Mouse (Mus musculus) heart, embryonic 10.5 days (tissue): ENCODE results near the gene Gp1ba. TPM values are rescaled to one million over a fixed set of nuclear protein-coding genes. Genes with fewer than 3 reads are reported as not detected.

Source experiments
- DNase-seq: peaks from one replicate; pipeline ENCODE4 v3.0.0-alpha.2; 2017; ENCODE audit warnings: low spot score
- H3K27ac ChIP-seq: fragments of 300-500 bp; sonication (generic); 2 replicates; pipeline ENCODE4 v1.5.1; 2016; ENCODE audit warnings: mild to moderate bottlenecking
- H3K27me3 ChIP-seq: fragments of 300-500 bp; sonication (generic); 2 replicates; pipeline ENCODE4 v1.6.1; 2016; ENCODE audit warnings: mild to moderate bottlenecking; ENCODE audit not compliant: poor library complexity, insufficient read depth, severe bottlenecking
- H3K36me3 ChIP-seq: fragments of 300-500 bp; sonication (generic); 2 replicates; pipeline ENCODE4 v1.6.1; 2016; ENCODE audit warnings: mild to moderate bottlenecking, moderate library complexity
- H3K4me1 ChIP-seq: fragments of 300-500 bp; sonication (generic); 2 replicates; pipeline ENCODE4 v1.6.1; 2016; ENCODE audit warnings: mild to moderate bottlenecking
- H3K4me3 ChIP-seq: fragments of 300-500 bp; sonication (generic); 2 replicates; pipeline ENCODE4 v1.5.1; 2016; ENCODE audit warnings: mild to moderate bottlenecking, moderate library complexity
- H3K9me3 ChIP-seq: fragments of 300-500 bp; sonication (generic); 2 replicates; pipeline ENCODE4 v1.6.1; 2016; ENCODE audit warnings: mild to moderate bottlenecking, moderate library complexity
- WGBS: fragments of 180-500 bp; shearing (Covaris S2); methylation state at CpG from one replicate; pipeline ENCODE4 v1.1.7; 2016; 5-methylcytosine and 5-hydroxymethylcytosine counted together
- polyA plus RNA-seq: library from polyadenylated mRNA; unstranded; fragments of >200 nt; fragmentation: Nextera tagmentation; extraction: Ambion mirVana; gene quantifications from 2 replicates; pipeline ENCODE4 v1.2.1, GENCODE M21; 2016

Gene Gp1ba
- polyA plus RNA-seq, 1 experiment from 2014 or later: 1.6 TPM

DNA sequence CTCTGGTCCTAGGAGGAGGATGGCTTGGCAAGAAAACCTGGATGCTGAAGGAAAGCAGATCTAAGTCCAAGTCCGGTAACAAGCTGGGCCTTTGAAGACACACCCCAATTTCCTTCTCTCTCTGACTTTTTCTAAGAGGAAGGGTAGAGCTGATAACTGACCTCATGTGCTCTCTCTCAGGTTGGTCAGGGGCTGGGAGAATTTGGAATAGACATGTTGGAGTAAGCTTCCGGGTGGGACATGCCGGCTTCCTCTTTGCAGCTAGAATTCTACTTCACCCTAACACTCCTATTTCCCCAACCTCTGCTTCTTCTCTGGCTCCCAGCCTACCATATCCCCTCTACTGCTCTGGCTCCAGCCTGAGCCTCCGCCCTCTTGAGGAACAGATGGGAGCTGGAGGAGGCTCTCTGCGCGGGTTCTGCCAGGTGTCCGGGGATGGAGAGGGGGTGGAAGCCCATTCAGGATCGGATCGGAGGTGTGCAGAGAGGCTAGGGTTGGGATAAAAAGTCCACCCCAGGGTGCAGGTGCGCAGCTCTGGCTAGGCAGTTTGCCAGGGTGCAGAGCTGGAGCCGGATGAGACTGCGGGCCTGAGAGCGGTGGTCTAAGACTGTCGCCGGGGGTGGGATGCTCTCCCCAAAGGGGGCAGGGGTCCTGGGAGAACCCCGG is 48.1 kb downstream of the Gp1ba start:
- WGBS: 5% methylated on average over 16 of the region's 16 CpGs
- no peaks in the 10 kb centered on the region for H3K27me3 ChIP-seq
- no peaks in the 10 kb centered on the region for H3K9me3 ChIP-seq
- peak overlapping the region; percentile 92 for H3K4me3 ChIP-seq
- H3K4me1 ChIP-seq: peaks cover 43% of the 10 kb centered on the region
- DNase-seq: no peak
- H3K27ac ChIP-seq: peak overlapping the region; percentile 96
- H3K36me3 ChIP-seq: peaks cover 40% of the 10 kb centered on the region

DNA sequence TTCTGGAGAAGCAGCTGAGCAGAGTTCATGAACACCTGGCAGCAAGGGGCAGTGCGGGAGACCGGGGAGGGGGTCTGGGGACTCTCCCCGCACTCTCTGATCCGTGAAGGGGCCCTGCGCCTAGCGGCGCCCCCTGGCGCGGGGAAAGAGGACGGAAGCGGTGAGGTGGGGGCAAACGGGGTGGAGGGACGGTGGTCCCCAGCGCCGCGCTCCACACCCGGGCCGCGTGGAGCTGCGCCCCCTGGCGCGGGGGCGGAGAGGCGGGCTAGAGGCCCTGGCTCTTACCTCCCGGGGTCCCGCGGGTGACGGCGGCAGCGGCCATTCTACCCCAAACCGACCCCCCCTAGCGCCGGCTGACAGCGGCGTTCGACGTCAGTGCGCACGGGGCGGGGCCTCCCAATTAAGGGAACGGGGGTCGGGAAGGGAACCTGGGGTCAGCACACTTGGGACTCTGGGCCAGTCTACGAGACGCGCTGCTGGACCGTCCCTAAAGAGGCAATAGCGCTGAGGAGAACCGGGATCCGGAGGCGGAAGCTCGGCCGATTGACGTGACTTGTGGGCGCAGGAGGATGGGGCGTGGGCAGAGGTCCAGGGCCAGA is 48.8 kb downstream of the Gp1ba start, which contains the start of gene Camta2:
Gene Camta2, minus strand, starts transcription at position 505 of the 599 bp plus-strand sequence.
- Histone ChIP-seq H3K9me3 (no peaks in the 10 kb centered on the region), H3K27me3 (no peaks in the 10 kb centered on the region), H3K27ac (peak within 1 kb of the TSS; percentile 96), H3K4me1 (peaks cover 37% of the 10 kb centered on the region), H3K4me3 (peak within 1 kb of the TSS; percentile 92), H3K36me3 (peaks cover 35% of the 10 kb centered on the region)
- DNase-seq: peak; percentile 90
- WGBS: under 1% methylated on average over 55 of the region's 55 CpGs

DNA sequence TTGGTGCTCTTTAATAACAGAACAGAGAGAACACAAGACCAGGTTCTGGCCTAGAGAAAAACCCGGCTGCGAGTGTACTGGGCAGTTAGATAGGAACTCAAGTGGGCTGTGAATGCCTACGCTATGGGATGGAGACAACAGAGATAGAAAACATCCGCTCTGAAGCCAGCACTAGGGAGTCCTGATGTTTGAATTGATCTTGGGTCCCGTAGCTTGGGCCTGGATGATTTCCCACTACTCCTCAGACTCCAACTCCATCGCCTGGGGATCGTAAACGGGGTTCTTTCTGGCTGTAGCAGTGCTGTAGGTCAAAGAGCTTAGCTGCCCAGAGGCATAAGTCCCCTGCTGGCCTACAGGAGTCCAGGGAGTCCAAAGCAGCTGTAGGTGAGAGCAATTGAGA is 49.5 kb downstream of the Gp1ba start:
- no peak for DNase-seq
- Histone ChIP-seq H3K27me3 (no peaks in the 10 kb centered on the region), H3K36me3 (peaks cover 28% of the 10 kb centered on the region), H3K4me1 (peaks cover 35% of the 10 kb centered on the region), H3K4me3 (peak overlapping the region; percentile 92), H3K27ac (peak overlapping the region; percentile 96), H3K9me3 (no peaks in the 10 kb centered on the region)
- WGBS: 10% methylated on average over 8 of the region's 8 CpGs

DNA sequence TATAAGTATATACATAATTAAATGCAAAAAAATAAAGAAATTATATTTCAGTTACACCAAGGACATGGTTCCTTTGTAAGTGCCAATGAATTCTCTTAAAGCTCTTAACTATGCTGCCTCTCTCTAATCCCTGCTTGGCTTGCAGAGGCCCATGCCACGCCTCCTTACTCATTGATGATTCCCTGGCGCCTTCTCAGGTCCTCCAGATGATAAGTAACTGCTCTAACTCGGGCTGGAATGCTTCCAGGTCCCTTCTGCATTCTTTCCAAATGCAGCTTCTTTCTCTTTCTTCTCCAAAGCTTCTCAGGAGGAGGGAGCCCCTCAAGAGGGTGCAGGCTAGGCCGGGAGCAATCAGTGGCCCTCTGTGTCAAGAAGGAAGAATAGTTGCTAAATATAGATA is 50.7 kb downstream of the Gp1ba start:
- Histone ChIP-seq H3K4me3 (no peak overlapping the region), H3K4me1 (peaks cover 35% of the 10 kb centered on the region), H3K36me3 (peaks cover 17% of the 10 kb centered on the region), H3K27ac (no peak overlapping the region), H3K27me3 (no peaks in the 10 kb centered on the region), H3K9me3 (no peaks in the 10 kb centered on the region)
- DNase-seq: no peak
- 34% methylated on average over 4 of the region's 4 CpGs for WGBS

Other genes with a start within 250 kb of the Gp1ba start
- gene Pelp1, start 229.1 kb upstream of the Gp1ba start, polyA plus RNA-seq: 37.9 and 42.9 TPM in 2 replicates
- 11.5 and 19.3 TPM in 2 replicates for gene Arrb2, start 206.5 kb upstream of the Gp1ba start, polyA plus RNA-seq
- gene Med11, start 187.2 kb upstream of the Gp1ba start, polyA plus RNA-seq: 31.0 and 37.5 TPM in 2 replicates
- gene Zmynd15, start 179.7 kb upstream of the Gp1ba start, polyA plus RNA-seq: 0.73 and 1.2 TPM in 2 replicates
- gene Cxcl16, start 179.1 kb upstream of the Gp1ba start, polyA plus RNA-seq: 3.7 and 6.0 TPM in 2 replicates
- 6.2 and 7.4 TPM in 2 replicates for gene Tm4sf5, start 133.9 kb upstream of the Gp1ba start, polyA plus RNA-seq
- gene Vmo1, start 124.5 kb upstream of the Gp1ba start, polyA plus RNA-seq: not detected in 2 replicates
- gene Gltpd2, start 119.9 kb upstream of the Gp1ba start, polyA plus RNA-seq: 0.25 and 4.3 TPM in 2 replicates
- 825 and 969 TPM in 2 replicates for gene Psmb6, start 113.8 kb upstream of the Gp1ba start, polyA plus RNA-seq
- gene Gm40193, start 106.2 kb upstream of the Gp1ba start, polyA plus RNA-seq: not detected in 2 replicates
- 9.4 TPM in 2 replicates for gene Pld2, start 99.1 kb upstream of the Gp1ba start, polyA plus RNA-seq
- 12.6 and 14.9 TPM in 2 replicates for gene Mink1, start 76.2 kb upstream of the Gp1ba start, polyA plus RNA-seq
- not detected in 2 replicates for gene 4930544D05Rik, start 23.3 kb upstream of the Gp1ba start, polyA plus RNA-seq
- not detected in 2 replicates for gene Chrne, start 19.9 kb upstream of the Gp1ba start, polyA plus RNA-seq
- gene Rnf167, start 8.1 kb downstream of the Gp1ba start, polyA plus RNA-seq: 68.3 and 74.4 TPM in 2 replicates
- 207 and 246 TPM in 2 replicates for gene Slc25a11, start 8.4 kb downstream of the Gp1ba start, polyA plus RNA-seq
- gene Pfn1, start 15.5 kb downstream of the Gp1ba start, polyA plus RNA-seq: 2,022 and 2,208 TPM in 2 replicates
- 188 and 256 TPM in 2 replicates for gene Eno3, start 18.1 kb downstream of the Gp1ba start, polyA plus RNA-seq
- 204 and 209 TPM in 2 replicates for gene Spag7, start 30.3 kb downstream of the Gp1ba start, polyA plus RNA-seq
- 12.0 and 12.5 TPM in 2 replicates for gene Camta2, start 49.0 kb downstream of the Gp1ba start, polyA plus RNA-seq
- gene Inca1, start 61.0 kb downstream of the Gp1ba start, polyA plus RNA-seq: 1.6 and 2.4 TPM in 2 replicates
- 2.1 and 2.6 TPM in 2 replicates for gene Kif1c, start 61.4 kb downstream of the Gp1ba start, polyA plus RNA-seq
- 7.6 and 8.9 TPM in 2 replicates for gene Zfp3, start 125.1 kb downstream of the Gp1ba start, polyA plus RNA-seq
- gene Scimp, start 173.5 kb downstream of the Gp1ba start, polyA plus RNA-seq: not detected in 2 replicates
- gene Rabep1, start 205.7 kb downstream of the Gp1ba start, polyA plus RNA-seq: 29.4 and 29.7 TPM in 2 replicates